Mouse (Mus musculus): Measurements from ENCODE around the gene Etnk1. TPM values are rescaled to one million over a fixed set of nuclear protein-coding genes. Genes with fewer than 3 reads are reported as not detected.

The Etnk1 gene
- total RNA-seq, 1 experiment from 2014 or later, result 93.9 TPM

DNA sequence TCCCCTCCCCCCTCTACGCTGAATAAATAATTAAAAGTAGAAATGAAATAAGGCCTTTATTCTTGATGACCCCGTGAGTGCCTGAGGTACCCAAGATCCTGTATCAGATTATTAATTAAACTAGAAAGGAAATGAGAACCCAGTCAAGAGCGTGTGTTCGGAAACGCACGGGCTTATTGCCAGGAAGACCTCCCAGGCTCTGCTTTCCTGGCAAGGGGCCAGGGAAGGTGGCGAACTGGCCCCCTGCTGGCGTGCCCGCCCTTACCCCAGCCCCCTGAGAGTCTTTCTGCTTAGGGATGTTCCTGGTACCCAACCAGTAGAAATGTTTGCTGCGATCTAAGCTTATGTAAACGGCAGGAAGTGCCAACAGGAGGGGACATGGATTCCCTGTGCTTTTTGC, 49.2 kb downstream of the Etnk1 start:
- DNase-seq, result no peak

DNA sequence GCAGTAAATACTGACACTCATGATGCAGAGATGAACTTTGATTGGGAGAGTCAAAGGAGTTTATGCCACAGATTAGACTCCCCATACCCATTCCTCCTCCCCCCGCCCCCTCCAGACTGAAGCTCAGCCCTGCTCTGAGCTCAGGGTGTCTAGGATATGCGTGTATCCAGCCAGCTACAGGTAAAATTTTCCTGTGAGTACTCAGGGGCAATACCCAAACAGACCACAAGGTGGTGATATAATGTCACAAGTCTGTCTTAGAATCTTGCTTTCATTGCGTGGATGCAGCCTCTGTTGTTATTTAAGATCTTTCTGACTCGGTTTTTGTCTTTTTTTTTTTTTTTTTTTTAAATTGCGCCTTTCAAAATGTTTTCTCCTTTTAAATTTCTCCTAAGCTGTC, 52.3 kb downstream of the Etnk1 start:
- peak; percentile 59 for DNase-seq

DNA sequence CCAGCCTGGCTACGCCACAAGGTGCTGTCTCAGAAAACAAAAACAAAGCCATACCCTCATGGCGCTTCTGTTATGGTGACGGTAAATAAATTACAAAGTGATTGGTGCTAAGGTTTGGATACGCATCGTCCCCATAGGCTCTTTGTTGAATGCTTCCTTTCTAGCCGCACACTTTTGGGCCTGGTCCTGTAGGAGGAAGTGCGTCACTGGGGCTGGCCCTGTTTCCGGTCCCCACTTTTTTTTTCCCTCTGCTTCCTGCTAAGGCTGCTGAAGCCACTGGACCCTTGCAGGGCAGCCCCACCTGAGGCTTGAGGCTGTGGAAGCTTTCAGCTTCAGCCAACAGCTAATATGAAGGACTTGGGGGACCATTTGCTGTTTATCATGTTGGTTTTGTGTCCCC, 54.2 kb downstream of the Etnk1 start:
- no peak for DNase-seq

DNA sequence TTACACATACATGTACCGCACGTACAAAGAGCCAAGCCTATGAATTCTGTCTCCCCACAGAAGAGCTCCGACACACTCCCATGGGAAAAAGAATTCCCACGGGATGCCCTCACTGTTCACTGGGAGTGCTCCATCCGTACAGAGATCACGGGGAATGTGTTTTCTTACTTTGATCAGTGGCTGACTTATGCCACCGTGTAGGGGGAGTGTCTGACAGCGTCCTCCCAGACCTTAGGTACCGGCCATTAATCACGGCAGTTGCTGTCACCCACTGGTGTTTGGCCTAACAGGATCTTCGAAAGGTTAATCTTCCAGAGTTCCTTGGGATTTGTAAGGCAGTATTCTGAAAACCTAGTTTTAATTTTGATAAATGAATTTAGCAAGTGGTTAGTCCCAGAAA, 57.0 kb downstream of the Etnk1 start:
- no peak for DNase-seq

DNA sequence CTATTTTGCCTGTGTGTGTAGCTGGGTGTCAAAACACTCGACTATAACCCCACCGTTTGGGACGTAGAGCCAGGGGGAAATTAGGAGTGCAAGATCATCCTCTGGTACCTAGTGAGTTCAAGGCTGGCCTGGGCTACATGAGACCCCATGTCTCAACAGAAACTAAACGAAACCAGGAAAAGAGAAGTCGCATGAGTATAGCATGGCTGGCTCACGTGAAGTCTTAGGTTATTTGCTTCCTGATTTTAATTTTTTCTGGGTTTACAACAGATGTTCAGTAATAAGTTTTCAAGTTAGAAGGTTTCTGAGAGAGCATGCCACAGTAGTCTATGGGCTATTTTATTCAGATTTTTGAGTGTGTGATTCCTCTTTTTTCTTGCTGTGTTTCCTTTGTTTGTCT, 57.9 kb downstream of the Etnk1 start:
- no peak for DNase-seq

DNA sequence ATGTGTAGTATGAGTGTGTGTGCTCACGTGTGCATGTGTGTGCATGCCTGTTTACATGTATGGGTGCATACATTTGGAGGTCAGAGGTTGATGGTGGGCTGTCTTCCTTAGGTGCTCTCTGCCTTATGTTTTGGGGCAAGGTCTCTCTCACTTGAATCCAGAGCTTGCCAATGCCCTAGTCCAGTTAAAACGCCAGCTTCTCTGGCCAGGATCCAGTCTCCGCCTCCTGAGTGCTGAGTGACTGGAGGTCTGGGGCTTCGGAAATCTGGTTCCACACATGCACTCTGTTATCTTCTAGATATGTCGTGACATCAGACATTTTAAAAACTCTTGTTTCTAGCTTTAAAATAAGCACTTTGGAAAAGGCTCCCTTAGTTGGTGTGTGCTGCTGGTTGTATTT, 61.7 kb downstream of the Etnk1 start:
- peak; percentile 40 for DNase-seq

DNA sequence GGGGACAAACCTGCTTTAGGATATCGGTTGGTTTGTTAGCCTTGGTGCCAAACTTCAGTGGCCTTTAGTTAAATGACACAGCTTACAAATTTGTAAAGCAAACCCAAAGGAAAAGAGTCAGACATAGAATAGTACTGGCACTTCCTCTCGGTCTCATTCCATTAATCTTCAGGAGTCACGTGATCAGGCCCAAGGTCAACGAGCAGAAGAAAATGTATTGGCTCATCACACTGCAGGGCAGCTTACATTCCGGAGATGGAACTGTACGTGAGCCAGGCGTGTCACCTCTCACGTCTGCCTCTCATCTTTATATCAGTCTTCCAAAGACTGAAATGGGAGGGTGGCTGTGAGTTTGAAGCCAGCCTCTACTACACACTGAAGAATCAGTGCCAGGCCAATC, 62.9 kb downstream of the Etnk1 start:
- peak; percentile 74 for DNase-seq

DNA sequence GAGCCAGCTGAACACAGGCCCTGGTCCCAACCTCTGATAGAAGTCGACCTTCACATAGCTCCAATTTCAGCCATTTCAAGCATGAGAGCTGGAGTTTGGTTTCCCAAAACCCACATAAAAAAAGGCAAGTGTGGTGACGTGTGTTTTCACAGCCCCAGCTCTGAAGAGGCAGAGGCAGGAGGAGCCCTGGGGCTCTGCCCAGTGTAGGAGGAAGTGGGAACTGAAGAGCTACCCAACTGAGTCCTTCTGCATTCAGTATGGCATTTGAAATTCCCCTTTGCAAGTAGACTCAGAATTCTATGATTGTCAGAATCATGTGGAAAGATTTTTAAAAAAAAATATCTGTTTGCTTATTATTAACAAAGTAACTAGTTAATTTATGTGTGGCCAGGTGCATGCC, 63.9 kb downstream of the Etnk1 start:
- DNase-seq, result no peak

DNA sequence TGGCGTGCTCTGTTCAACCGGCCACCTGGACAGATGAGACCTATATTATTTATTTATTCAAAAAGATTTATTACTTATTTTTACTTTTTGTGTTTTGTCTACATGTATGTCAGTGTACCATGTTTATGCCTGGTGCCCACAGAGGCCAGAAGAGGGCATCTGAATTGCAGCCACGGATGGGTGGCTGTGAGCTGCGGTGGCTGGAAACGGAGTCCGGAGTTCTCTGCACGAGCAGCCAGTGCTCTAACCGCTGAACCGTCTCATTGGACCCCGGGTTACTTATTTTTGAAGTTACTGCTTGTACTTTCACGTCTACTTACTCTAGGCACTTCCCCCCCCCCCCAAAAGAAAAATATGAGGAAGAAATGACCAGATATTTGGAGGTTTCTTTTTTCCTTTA, 65.7 kb downstream of the Etnk1 start:
- DNase-seq, result no peak

DNA sequence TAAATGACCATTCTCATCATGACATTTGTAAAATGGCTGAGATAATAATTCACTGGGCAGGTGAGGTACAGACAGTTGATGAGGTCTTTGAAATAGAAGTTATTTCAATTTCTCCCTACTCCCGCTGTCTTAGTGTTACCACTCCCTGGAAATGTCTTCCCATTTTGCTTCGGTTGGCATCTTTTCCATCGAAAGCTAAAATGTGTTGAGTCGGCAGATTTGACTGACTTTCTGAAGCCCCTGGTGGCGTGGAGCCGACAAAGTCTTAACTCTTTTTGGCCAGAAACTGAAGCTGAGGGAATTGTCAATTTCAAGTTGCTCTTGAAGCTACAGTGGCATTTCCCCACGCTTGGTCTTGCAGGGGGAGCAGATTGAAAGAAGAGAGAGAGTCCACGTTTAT, 67.8 kb downstream of the Etnk1 start:
- DNase-seq, result no peak

DNA sequence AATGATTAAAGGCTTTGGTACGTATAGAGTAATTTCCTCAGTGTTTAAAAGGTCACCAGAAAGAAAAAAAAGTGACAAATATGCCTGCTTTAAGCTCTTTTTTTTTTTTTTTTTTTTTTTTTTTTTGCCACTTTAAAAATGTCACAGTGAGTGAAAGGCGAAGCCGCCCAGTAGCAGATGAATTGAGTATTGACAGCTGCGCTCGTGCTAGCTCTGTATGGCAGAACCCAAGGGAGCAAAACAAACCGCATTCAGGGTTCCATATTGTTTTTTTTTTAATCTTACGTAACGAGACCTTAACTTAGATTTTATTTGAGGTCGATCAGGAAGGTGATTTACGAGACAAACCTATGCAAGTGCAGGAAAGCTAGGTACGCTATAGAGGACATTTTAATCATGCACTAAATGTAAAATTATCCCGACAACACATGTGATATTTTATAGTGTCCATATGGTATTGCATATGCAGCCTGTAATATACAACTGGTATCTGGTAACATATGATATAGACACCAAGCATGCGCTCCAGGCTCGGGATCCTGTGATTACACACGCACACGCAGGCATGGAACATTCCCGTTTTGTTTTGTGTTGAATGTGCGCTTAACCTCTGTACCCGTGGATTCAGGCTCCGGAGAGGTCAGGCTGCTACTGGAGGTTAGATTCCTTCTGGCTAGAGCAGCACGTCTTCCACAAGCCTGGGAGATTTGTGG, 72.5 kb downstream of the Etnk1 start:
- no peak for DNase-seq

DNA sequence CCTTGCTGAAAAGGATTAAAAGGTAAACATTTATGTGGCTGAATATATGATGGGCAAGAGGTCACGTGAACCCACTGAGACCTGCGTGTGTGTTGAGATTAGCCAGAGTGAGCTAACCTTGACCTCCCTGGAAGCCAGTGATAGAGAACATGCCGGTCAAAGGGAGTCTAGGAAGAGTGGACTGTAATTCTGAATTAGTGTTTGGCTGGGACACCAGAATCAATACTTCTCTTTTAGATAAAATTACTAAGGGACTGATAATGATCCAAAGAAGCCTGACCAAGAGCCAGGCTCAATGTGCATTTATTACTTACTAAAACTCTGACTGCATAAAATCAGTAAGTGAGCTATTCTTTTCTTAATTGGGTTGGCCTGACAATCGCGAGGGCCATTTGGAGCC, 76.2 kb downstream of the Etnk1 start:
- DNase-seq, result no peak

DNA sequence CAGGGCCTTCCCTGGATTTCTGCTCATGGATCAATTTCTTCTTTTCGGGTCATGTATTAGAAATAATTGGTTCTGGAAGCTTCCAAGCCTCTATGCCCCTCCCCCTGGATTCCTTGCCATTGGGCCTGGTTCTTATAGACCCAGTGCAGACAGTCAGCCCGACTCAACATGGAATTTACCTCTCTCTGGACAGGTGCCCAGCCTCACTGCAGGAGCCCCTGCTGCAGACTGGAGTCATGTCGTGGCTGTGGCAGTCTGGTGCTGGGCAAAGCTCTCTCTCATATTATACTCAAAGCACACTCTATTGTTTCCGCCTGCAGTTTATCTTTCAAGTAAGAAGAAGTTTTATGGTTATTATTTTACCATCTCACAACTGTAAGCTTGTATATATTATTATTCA, 90.9 kb downstream of the Etnk1 start:
- DNase-seq, result no peak

DNA sequence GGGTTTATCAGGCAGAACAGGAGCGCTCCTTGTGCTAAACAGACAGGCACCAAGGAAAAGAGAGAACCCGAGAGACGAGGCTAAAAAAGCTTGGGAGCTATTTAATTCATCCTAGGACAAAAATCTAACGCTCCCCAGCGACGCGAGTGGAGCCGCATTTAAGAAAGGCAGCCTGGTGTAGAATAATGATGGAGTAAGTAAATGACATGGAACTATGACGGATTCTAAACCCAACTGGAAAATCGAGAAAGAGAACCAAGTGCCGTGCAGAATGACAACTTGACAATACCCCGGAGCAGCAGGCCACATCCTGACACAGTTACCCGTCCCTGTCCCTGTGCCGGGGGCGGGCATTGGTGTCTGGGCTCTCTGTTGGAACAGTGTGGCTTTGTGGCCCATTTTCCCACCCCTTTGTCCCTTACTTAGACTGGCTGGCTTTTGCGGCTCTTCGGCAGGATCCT, 92.2 kb downstream of the Etnk1 start:
- peak; percentile 4 for DNase-seq

DNA sequence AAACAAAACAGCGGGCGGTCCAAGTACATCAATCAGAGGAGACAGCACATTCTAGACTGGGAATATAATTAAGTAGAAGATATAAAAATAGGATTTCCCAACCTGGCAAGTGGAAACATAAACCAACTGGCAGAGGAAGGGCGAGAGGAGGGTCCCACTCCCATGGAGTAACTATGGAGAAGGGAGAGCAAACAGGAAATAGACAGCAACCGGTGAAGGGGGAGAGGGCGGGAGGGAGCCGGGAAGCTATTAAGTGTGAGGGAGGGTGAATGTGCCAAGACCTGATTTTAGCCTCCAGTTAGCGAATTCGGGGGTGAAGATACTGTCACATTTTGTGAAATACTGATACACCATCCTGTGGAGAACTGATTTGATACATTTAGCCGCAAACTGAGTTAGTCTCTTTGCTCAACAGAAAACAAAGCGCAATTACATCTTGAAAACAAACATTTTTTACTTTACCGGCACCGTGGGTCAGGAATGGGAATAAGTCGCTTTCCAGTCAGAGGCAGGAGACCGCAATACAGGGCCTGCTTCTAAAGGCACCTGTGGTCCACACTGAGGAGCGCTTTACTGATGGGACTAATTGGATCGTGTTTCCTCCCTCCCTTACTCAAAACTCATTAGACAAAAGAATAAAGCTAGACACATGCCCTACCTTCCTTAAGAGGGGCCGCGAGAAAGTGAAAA, 93.0 kb downstream of the Etnk1 start:
- DNase-seq, result peak; percentile 15

DNA sequence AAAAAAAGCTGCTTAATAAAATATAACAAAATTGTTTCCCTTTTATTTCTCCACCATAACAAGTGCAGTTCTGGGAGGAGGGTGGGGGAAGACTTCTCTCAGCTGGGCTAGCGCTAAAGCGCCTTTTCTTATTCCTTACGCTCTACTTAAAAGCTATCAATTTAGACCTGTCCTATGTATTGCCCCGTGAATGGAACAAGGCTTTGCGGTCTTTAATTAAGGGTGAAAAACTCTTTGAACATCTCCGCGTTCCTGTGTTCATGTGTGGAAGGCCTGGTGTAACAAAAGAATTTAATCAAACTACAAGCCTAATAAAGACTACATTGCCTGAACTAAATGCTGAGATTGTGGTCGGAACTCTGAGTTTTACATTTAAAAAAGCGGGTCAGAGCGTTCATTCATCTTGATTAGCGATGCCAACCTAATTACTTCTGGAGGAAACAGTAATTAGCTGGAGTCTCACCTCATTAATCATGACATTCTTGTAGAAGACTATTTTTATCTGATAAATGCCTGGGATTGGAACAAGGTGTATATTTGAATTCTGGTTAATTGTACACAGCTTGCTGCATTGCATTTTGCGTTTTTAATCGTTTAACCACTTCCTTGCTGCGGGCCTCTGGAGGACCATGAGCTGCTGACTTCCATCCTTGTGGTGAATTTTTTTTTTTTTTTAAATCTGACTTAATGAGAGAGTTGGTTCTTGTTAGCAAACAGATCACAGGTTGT, 93.7 kb downstream of the Etnk1 start:
- DNase-seq, result no peak

DNA sequence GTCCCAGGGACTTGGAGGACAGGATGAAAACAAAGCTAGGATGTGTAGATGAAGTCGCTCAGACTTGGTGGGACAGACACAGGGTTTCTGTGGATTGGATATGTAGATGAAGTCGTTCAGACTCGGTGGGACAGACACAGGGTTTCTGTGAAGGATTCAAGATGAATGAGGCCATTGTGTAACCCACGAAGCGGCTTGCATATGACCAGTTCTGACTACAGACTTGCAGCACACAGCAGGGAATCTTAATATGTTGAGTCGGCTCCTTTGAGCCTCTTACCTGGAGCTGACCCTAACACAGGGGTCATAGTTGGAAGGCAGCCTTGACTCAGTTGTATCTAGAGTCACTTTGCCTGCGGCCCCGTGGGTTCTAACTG, 94.3 kb downstream of the Etnk1 start:
- no peak for DNase-seq

DNA sequence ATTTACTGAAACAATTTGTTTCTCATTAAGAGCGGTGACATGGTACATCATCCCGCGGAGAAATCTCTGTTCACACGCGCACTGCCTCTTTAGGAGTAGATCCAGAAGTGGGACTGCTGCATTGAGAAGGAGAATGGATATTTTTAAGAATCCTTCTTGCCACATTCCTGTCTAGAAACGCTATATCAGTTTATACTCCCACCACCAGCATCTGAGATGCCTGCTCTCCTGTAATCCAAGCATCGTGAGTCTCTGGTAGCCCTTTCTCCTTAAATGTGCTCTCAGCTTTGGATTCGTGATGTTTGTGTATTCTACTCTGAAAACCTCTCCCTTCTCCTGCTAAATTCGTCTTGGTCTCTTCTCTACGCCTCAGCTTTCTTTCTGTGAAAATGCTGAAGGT, 98.5 kb downstream of the Etnk1 start:
- DNase-seq, result no peak

DNA sequence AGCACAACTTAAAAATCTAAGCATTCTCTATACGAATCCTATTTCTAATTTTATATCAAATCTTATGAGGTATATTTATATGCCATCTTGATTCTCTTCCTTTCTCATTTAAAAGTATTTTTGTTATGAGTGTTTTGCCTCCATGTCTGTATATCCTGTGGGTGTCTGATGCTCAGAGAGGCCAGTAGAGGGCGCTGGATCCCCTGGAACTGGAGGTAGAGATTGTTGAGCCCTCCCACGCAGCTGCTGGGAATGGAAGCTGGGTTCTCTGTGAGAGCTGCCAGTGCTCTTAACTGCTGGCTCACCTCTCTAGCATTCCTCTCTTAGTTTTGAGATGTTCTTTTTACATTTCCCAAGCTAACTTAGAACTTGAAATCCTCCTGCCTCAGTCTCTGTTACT, 112.2 kb downstream of the Etnk1 start:
- no peak for DNase-seq
